Mouse (Mus musculus) ES-E14 (cell line): ENCODE measurements at regions not wholly inside any gene's neighbourhood (a gene's known extent, or its start where the extent isn't known, plus 50 kb on each side); places are given as distances from the start of the nearest gene placed in this dataset.

Experiments
- CHD2 ChIP-seq: IDR thresholded peaks from 2 replicates; pipeline ENCODE4 v1.6.1; 2014; ENCODE audit warnings: mild to moderate bottlenecking, low read depth, low read length, inconsistent platforms
- MAFK ChIP-seq: IDR thresholded peaks from 2 replicates; pipeline ENCODE4 v1.6.1; 2014; ENCODE audit warnings: mild to moderate bottlenecking, low read depth, low read length, inconsistent platforms; ENCODE audit not compliant: insufficient read depth
- ZC3H11A ChIP-seq: IDR thresholded peaks from 2 replicates; pipeline ENCODE4 v1.6.1; 2012; ENCODE audit warnings: low read depth, mild to moderate bottlenecking, inconsistent platforms, low read length, borderline replicate concordance
- ZNF384 ChIP-seq: IDR thresholded peaks from 2 replicates; pipeline ENCODE4 v1.6.1; 2012; ENCODE audit warnings: low read depth, low read length, inconsistent platforms

DNA sequence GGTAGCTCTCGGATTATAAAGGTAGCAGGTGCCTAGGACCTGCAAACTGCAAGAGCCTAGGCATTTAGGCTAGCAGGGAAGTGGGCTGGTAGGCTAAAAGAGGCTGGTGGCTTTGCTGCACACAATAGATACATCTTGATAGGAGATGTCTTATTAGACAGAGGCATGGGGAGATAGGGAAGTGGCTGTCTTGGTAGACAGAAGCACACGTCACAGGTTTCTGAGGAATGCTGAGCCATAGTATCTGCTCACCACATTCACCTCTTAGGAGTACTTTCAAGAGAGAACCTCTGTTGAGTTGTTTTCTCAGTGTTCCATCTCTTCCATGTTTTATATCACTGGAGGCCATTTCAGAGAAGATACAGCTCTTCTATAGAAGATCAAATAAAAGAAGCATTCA is 89.8 kb upstream of the Fggy start:
- TF ChIP-seq CHD2 (no peak), ZC3H11A (no peak), ZNF384 (no peak), MAFK (no peak)
